Mouse (Mus musculus) olfactory bulb, adult 2 months (tissue): ENCODE data around the gene P2ry6.

Source experiments
- CTCF ChIP-seq: fragments of 200-500 bp; IDR thresholded peaks from 2 replicates; pipeline ENCODE4 v1.5.1; 2012; ENCODE audit warnings: low read depth, mild to moderate bottlenecking, low read length, moderate library complexity; ENCODE audit not compliant: insufficient read depth
- POLR2A ChIP-seq: fragments of 200-500 bp; IDR thresholded peaks from 2 replicates; pipeline ENCODE4 v1.6.1; 2012; ENCODE audit warnings: mild to moderate bottlenecking, low read depth, low read length, moderate library complexity; ENCODE audit not compliant: insufficient read depth

DNA sequence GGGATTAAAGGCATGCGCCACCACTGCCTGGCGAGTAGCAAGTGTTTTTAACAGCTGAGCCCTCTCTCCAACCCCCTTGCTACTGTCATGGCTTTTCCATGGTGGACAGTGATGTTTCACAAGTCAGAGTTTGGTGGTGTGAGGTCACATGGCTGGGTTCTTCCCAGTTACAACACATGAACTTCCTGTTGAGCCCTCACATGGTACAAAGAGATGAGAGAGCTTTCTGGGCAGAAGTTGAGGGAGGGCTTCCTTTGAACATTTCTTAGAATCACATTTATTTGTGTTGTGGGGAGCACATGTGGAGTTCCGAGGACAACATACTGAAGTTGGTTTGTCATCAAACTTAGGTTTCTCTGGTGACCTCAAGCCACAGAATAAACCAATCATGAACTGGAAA, 17.5 kb upstream of the P2ry6 start:
- no peak for TF ChIP-seq CTCF
- TF ChIP-seq POLR2A, result no peak
